Comparison of ENCODE assay signal across 7 mouse cellular contexts in genomic region chr5:140647821-140648518, GRCm38 (mm10). TPM values are rescaled to one million over a fixed set of nuclear protein-coding genes. Genes with fewer than 3 reads are reported as not detected.
A peak's percentile ranks its signal among the peaks of the same experiment; 100 is the strongest.
DNase-seq lines count a peak whose midpoint lies in the region; ATAC-seq and TF ChIP-seq lines count a peak whose summit lies in the region.

No protein-coding gene starts in this region.

- H3K4me2 ChIP-seq in heart, embryonic 14.5 days (ENCODE audit: low read length), result peak overlapping the region; percentile 89
- peak overlapping the region; percentile 100 for H3K4me2 ChIP-seq in liver, postnatal 0 days (ENCODE audit: low read depth, low read length)

- H3K9ac ChIP-seq in heart, embryonic 14.5 days (ENCODE audit: low read length), result peak overlapping the region; percentile 98
- H3K9ac ChIP-seq in liver, postnatal 0 days (replicated peaks), result peak overlapping the region; percentile 95

- TF ChIP-seq CTCF in liver, postnatal 0 days (IDR thresholded peaks at IDR 0.05; ENCODE audit: low read depth), result no peak

- DNase-seq in CD4-positive, CD25-positive, alpha-beta regulatory T cell, adult 2 months (ENCODE audit: low read depth, low spot score), result peak; percentile 62
- DNase-seq in MN1 (ENCODE audit: low spot score), result peak; percentile 60
- peak; percentile 61 to 79 for DNase-seq in cerebellum, postnatal 4 days (ENCODE audit: low spot score in 2 of 2)
- DNase-seq in kidney, postnatal 14 days, result peak; percentile 72
- peak; percentile 66 for DNase-seq in liver, postnatal 0 days
- DNase-seq in right cerebral cortex, postnatal 10 days (ENCODE audit: low spot score in 2 of 2), result peak; percentile 87

- ATAC-seq in heart, embryonic 14.5 days (ENCODE audit: insufficient number of reproducible peaks, insufficient read depth, low FRiP score, low read depth), result peak; percentile 10; the same call in 1 of the 2 replicates
- ATAC-seq in liver, postnatal 0 days, result no peak

- H3K9me3 ChIP-seq in heart, embryonic 14.5 days (ENCODE audit: control insufficient read depth, low read length), result no peaks in the 10 kb centered on the region
- H3K9me3 ChIP-seq in liver, postnatal 0 days (ENCODE audit: low read length), result no peaks in the 10 kb centered on the region

- H3K27ac ChIP-seq in heart, embryonic 14.5 days (replicated peaks in 1 of 2; ENCODE audit: control insufficient read depth in 1 of 2, insufficient read depth in 1 of 2, low read depth in 2 of 2, low read length in 2 of 2), result peak overlapping the region; percentile 83 to 85
- H3K27ac ChIP-seq in liver, postnatal 0 days (ENCODE audit: low read depth), result peak overlapping the region; percentile 81

- H3K27me3 ChIP-seq in heart, embryonic 14.5 days (ENCODE audit: control insufficient read depth, insufficient read depth, low read length), result no peaks in the 10 kb centered on the region
- H3K27me3 ChIP-seq in liver, postnatal 0 days (ENCODE audit: insufficient read depth, low read length), result 0 out of 2 replicates have a peak, but pooled peaks cover 4% of the 10 kb centered on the region

- WGBS in heart, embryonic 14.5 days, result under 1% methylated on average over 13 of the region's 13 CpGs
- 9% methylated on average over 13 of the region's 13 CpGs for WGBS in liver, postnatal 0 days (ENCODE audit: insufficient replicate concordance)

- H3K36me3 ChIP-seq in heart, embryonic 14.5 days (ENCODE audit: control insufficient read depth, insufficient read depth, low read length), result peaks cover 22% of the 10 kb centered on the region
- H3K36me3 ChIP-seq in liver, postnatal 0 days (replicated peaks; ENCODE audit: insufficient read depth, low read length), result no peaks in the 10 kb centered on the region

- peaks cover 45 to 55% of the 10 kb centered on the region in 2 experiments for H3K4me1 ChIP-seq in heart, embryonic 14.5 days (ENCODE audit: control insufficient read depth in 2 of 2, insufficient read depth in 2 of 2, low read length in 2 of 2)
- H3K4me1 ChIP-seq in liver, postnatal 0 days (ENCODE audit: insufficient read depth), result peaks cover 44% of the 10 kb centered on the region

- TF ChIP-seq EP300 in liver, postnatal 0 days (IDR thresholded peaks at IDR 0.05; ENCODE audit: low read depth), result no peak

- peak overlapping the region; percentile 85 to 86 for H3K4me3 ChIP-seq in heart, embryonic 14.5 days (ENCODE audit: control insufficient read depth in 1 of 2, insufficient read depth in 1 of 2, low read depth in 1 of 2, low read length in 2 of 2)
- H3K4me3 ChIP-seq in liver, postnatal 0 days (ENCODE audit: low read depth, low read length), result peak overlapping the region; percentile 95

RNA-seq across cellular contexts. Expression of gene Ttyh3, which starts 0.9 kb away (rescaled TPM):
- 32.8 and 35.7 TPM in 2 replicates for polyA plus RNA-seq in heart, embryonic 14.5 days (2014; fragmentation: Nextera tagmentation; extraction: Ambion mirVana)
- polyA plus RNA-seq in liver, postnatal 0 days (2015; fragmentation: Nextera tagmentation; extraction: Ambion mirVana), result 5.2 and 6.5 TPM in 2 replicates

RNA-seq across cellular contexts. Expression of gene Lfng, which starts 40.9 kb away (rescaled TPM):
- polyA plus RNA-seq in heart, embryonic 14.5 days (2014; fragmentation: Nextera tagmentation; extraction: Ambion mirVana), result 3.8 and 6.4 TPM in 2 replicates
- polyA plus RNA-seq in liver, postnatal 0 days (2015; fragmentation: Nextera tagmentation; extraction: Ambion mirVana), result 5.0 and 5.9 TPM in 2 replicates

RNA-seq across cellular contexts. Expression of gene Iqce, which starts 54.2 kb away (rescaled TPM):
- 7.7 and 8.0 TPM in 2 replicates for polyA plus RNA-seq in heart, embryonic 14.5 days (2014; fragmentation: Nextera tagmentation; extraction: Ambion mirVana)
- 3.6 and 4.2 TPM in 2 replicates for polyA plus RNA-seq in liver, postnatal 0 days (2015; fragmentation: Nextera tagmentation; extraction: Ambion mirVana)

RNA-seq across cellular contexts. Expression of gene Brat1, which starts 56.8 kb away (rescaled TPM):
- polyA plus RNA-seq in heart, embryonic 14.5 days (2014; fragmentation: Nextera tagmentation; extraction: Ambion mirVana), result 8.9 and 9.4 TPM in 2 replicates
- 4.7 and 4.9 TPM in 2 replicates for polyA plus RNA-seq in liver, postnatal 0 days (2015; fragmentation: Nextera tagmentation; extraction: Ambion mirVana)
